21 mouse cellular contexts compared by ENCODE assay signal in the genomic region with DNA sequence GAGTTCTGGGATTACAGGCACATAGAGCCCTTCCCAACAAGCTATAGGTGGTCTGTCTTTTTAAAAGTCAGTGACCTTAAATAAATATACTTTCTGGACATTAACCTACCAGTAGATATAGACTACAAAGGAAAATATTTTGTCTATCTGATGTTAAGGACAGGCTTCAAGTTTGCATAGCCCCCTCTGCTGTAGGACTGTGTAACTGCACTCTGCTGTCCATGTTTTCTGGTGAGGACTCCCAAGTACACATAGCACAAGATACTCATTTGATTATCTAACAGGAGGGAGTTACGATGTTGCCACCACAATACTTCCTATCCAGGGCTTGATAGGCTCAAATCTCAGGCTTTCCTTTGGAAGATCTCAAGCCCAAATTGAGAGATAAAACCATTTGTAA. TPM values are rescaled to one million over a fixed set of nuclear protein-coding genes. Genes with fewer than 3 reads are reported as not detected.
DNase-seq lines count a peak whose midpoint lies in the region; ATAC-seq and TF ChIP-seq lines count a peak whose summit lies in the region.
"Had no signal": no experiment of that assay in that cellular context is flagged by ENCODE, and none has a peak within 500 bp of the region (broad histone marks: within the 10 kb centered on the region; RNA-seq: fewer than 3 reads in every experiment).

No protein-coding gene starts in this region.

- no peak overlapping the region for H3K4me3 ChIP-seq in heart, adult 2 months
- no peak overlapping the region for H3K4me3 ChIP-seq in lung, postnatal 0 days (ENCODE audit: low read depth, low read length)
- H3K4me3 ChIP-seq in G1E (ENCODE audit: low read depth, low read length), result no peak overlapping the region
- H3K4me3 ChIP-seq in liver, postnatal 0 days (ENCODE audit: low read depth, low read length), result no peak overlapping the region
- H3K4me3 ChIP-seq: embryonic facial prominence, embryonic 13.5 days; heart, embryonic 15.5 days; hindbrain, embryonic 12.5 days; left cerebral cortex, adult 2 months; limb, embryonic 12.5 days; neural tube, embryonic 12.5 days had no signal

- 0 out of 2 replicates have a peak, but pooled peaks cover 2% of the 10 kb centered on the region for H3K36me3 ChIP-seq in heart, adult 2 months (ENCODE audit: control insufficient read depth, insufficient read depth, low read length)
- no peaks in the 10 kb centered on the region for H3K36me3 ChIP-seq in lung, postnatal 0 days (ENCODE audit: insufficient read depth, low read length)
- no peaks in the 10 kb centered on the region for H3K36me3 ChIP-seq in G1E (replicated peaks)
- H3K36me3 ChIP-seq in liver, postnatal 0 days (replicated peaks; ENCODE audit: insufficient read depth, low read length), result no peaks in the 10 kb centered on the region
- H3K36me3 ChIP-seq: embryonic facial prominence, embryonic 13.5 days; heart, embryonic 15.5 days; hindbrain, embryonic 12.5 days; limb, embryonic 12.5 days; neural tube, embryonic 12.5 days had no signal

- intact Hi-C loops in heart, adult 2 months (cut with DNase I), result loop anchor here (5.0 kb wide), 1 partner anchor 59 kb away; no protein-coding TSS in a partner anchor
- intact Hi-C loops in heart, postnatal 25 days (cut with DNase I), result no loop called here

- TF ChIP-seq POLR2A in heart, adult 2 months (IDR thresholded peaks at IDR 0.05; ENCODE audit: insufficient read depth, low read depth, low read length), result no peak

- no peak overlapping the region for H3K4me2 ChIP-seq in lung, postnatal 0 days (replicated peaks; ENCODE audit: low read depth, low read length)
- H3K4me2 ChIP-seq in liver, postnatal 0 days (ENCODE audit: low read depth, low read length), result no peak overlapping the region
- H3K4me2 ChIP-seq: embryonic facial prominence, embryonic 13.5 days; heart, embryonic 15.5 days; hindbrain, embryonic 12.5 days; limb, embryonic 12.5 days; neural tube, embryonic 12.5 days had no signal

- H3K27me3 ChIP-seq in heart, adult 2 months (ENCODE audit: control insufficient read depth, insufficient read depth, low read length), result no peaks in the 10 kb centered on the region
- H3K27me3 ChIP-seq in lung, postnatal 0 days (replicated peaks; ENCODE audit: insufficient read depth, low read length), result no peaks in the 10 kb centered on the region
- H3K27me3 ChIP-seq in G1E (ENCODE audit: insufficient read depth, low read length), result peaks cover 23% of the 10 kb centered on the region
- H3K27me3 ChIP-seq in liver, postnatal 0 days (ENCODE audit: insufficient read depth, low read length), result no peaks in the 10 kb centered on the region
- H3K27me3 ChIP-seq: embryonic facial prominence, embryonic 13.5 days; heart, embryonic 15.5 days; limb, embryonic 12.5 days; neural tube, embryonic 12.5 days had no signal

- WGBS in heart, adult 2 months, result 82% methylated on average over 1 of the region's 1 CpGs
- 88% methylated on average over 1 of the region's 1 CpGs for WGBS in lung, postnatal 0 days
- 53% methylated on average over 1 of the region's 1 CpGs for WGBS in liver, postnatal 0 days (ENCODE audit: insufficient replicate concordance)

- H3K9ac ChIP-seq in heart, adult 2 months (ENCODE audit: low read depth, low read length), result no peak overlapping the region
- no peak overlapping the region for H3K9ac ChIP-seq in lung, postnatal 0 days (replicated peaks; ENCODE audit: low read depth)
- no peak overlapping the region for H3K9ac ChIP-seq in liver, postnatal 0 days (replicated peaks)
- H3K9ac ChIP-seq: embryonic facial prominence, embryonic 13.5 days; heart, embryonic 15.5 days; hindbrain, embryonic 12.5 days; limb, embryonic 12.5 days; neural tube, embryonic 12.5 days had no signal

- TF ChIP-seq EP300 in heart, adult 2 months (IDR thresholded peaks at IDR 0.05; ENCODE audit: insufficient read depth, low read depth, low read length), result no peak
- TF ChIP-seq EP300 in lung, postnatal 0 days (IDR thresholded peaks at IDR 0.05), result no peak
- no peak for TF ChIP-seq EP300 in liver, postnatal 0 days (IDR thresholded peaks at IDR 0.05; ENCODE audit: low read depth)

- peaks cover 2% of the 10 kb centered on the region; the same call in 1 of the 2 replicates for H3K79me2 ChIP-seq in heart, adult 2 months (replicated peaks; ENCODE audit: control insufficient read depth, insufficient read depth, low read length)

- H3K4me1 ChIP-seq in heart, adult 2 months (ENCODE audit: control insufficient read depth, insufficient read depth, low read length), result no peaks in the 10 kb centered on the region
- no peaks in the 10 kb centered on the region; the same call in 1 of the 2 replicates for H3K4me1 ChIP-seq in lung, postnatal 0 days (ENCODE audit: insufficient read depth, low read depth, low read length)
- peaks cover 11% of the 10 kb centered on the region for H3K4me1 ChIP-seq in G1E (ENCODE audit: insufficient read depth, low read depth, low read length)
- H3K4me1 ChIP-seq in liver, postnatal 0 days (ENCODE audit: insufficient read depth), result 0 out of 2 replicates have a peak, but pooled peaks cover 10% of the 10 kb centered on the region

- no peak for ATAC-seq in lung, postnatal 0 days
- ATAC-seq in G1E (ENCODE audit: extremely low read depth, insufficient number of reproducible peaks, low FRiP score, poor library complexity, severe bottlenecking), result no peak
- no peak for ATAC-seq in liver, postnatal 0 days
- ATAC-seq: midbrain, embryonic 16.5 days had no signal

- no peak overlapping the region for H3K27ac ChIP-seq in heart, adult 2 months
- H3K27ac ChIP-seq in lung, postnatal 0 days (ENCODE audit: low read length), result no peak overlapping the region
- no peak overlapping the region for H3K27ac ChIP-seq in liver, postnatal 0 days (ENCODE audit: low read depth)
- H3K27ac ChIP-seq: embryonic facial prominence, embryonic 13.5 days; heart, embryonic 15.5 days; hindbrain, embryonic 12.5 days; left cerebral cortex, adult 2 months; limb, embryonic 12.5 days; neural tube, embryonic 12.5 days had no signal

- DNase-seq in heart, adult 2 months, result no peak
- DNase-seq in heart, postnatal 25 days (ENCODE audit: low spot score), result no peak
- DNase-seq in lung, postnatal 0 days (ENCODE audit: low spot score), result no peak
- DNase-seq in lung, postnatal 25 days (ENCODE audit: low spot score), result no peak
- no peak for DNase-seq in G1E (ENCODE audit: low spot score)
- DNase-seq in liver, postnatal 0 days, result no peak
- no peak for DNase-seq in cerebellum, postnatal 4 days (ENCODE audit: low spot score in 2 of 2)
- no peak for DNase-seq in layer of hippocampus, postnatal 14 days (ENCODE audit: low spot score in 2 of 2)
- DNase-seq: adrenal gland, postnatal 25 days; cerebellum, postnatal 25 days; heart, adult 11 months; kidney, adult 18-20 months; lung, adult 2 months; right cerebral cortex, postnatal 4 days had no signal

- peak; percentile 24; the same call in 1 of the 2 replicates for TF ChIP-seq CTCF in heart, adult 2 months (IDR thresholded peaks at IDR 0.05)
- TF ChIP-seq CTCF in lung, postnatal 0 days (IDR thresholded peaks at IDR 0.05), result peak; percentile 54
- peak; percentile 28; the same call in 1 of the 2 replicates for TF ChIP-seq CTCF in G1E (IDR thresholded peaks at IDR 0.05; ENCODE audit: low read depth, low read length)
- peak; percentile 60 for TF ChIP-seq CTCF in liver, postnatal 0 days (IDR thresholded peaks at IDR 0.05; ENCODE audit: low read depth)

- H3K9me3 ChIP-seq in lung, postnatal 0 days (ENCODE audit: low read length), result no peaks in the 10 kb centered on the region
- H3K9me3 ChIP-seq in G1E (replicated peaks), result no peaks in the 10 kb centered on the region
- no peaks in the 10 kb centered on the region for H3K9me3 ChIP-seq in liver, postnatal 0 days (ENCODE audit: low read length)
- H3K9me3 ChIP-seq: embryonic facial prominence, embryonic 13.5 days; heart, embryonic 15.5 days; hindbrain, embryonic 12.5 days; limb, embryonic 12.5 days; neural tube, embryonic 12.5 days had no signal

RNA-seq across cellular contexts. Expression of gene Diexf, which starts 3.7 kb away (rescaled TPM):
- 10 to 100 TPM in 1 of 2 experiments, 1 to 10 TPM in 1; 7.8 to 10.2 TPM for total RNA-seq in heart, adult 2 months (2021)
- polyA plus RNA-seq in heart, adult 2 months (2012; rRNA removed), result 7.3 and 17.5 TPM in 2 replicates
- 1 to 10 TPM; 8.2 to 9.5 TPM for total RNA-seq in heart, postnatal 25 days (2021)
- 2.5 and 2.9 TPM in 2 replicates for polyA plus RNA-seq in lung, postnatal 0 days (2015; fragmentation: Nextera tagmentation; extraction: Ambion mirVana)
- total RNA-seq in G1E (2014; fragmentation: Nextera tagmentation) (13.2 and 23.9 TPM in 2 replicates), G1E (2017) (20.7 and 28.0 TPM in 2 replicates)
- polyA plus RNA-seq in G1E (2012), result 3.0 and 3.4 TPM in 2 replicates
- 1.5 and 1.9 TPM in 2 replicates for polyA plus RNA-seq in liver, postnatal 0 days (2015; fragmentation: Nextera tagmentation; extraction: Ambion mirVana)
- 10 to 100 TPM; 17.4 to 24.1 TPM for total RNA-seq in layer of hippocampus, postnatal 14 days (2021)

RNA-seq across cellular contexts. Expression of gene Irf6, which starts 19.2 kb away (rescaled TPM):
- total RNA-seq in heart, adult 2 months (2021), result 1 to 10 TPM; 1.9 to 2.1 TPM
- polyA plus RNA-seq in heart, adult 2 months (2012; rRNA removed), result 2.5 and 3.6 TPM in 2 replicates
- 1 to 10 TPM; 2.4 to 3.5 TPM for total RNA-seq in heart, postnatal 25 days (2021)
- 14.3 and 17.0 TPM in 2 replicates for polyA plus RNA-seq in lung, postnatal 0 days (2015; fragmentation: Nextera tagmentation; extraction: Ambion mirVana)
- 0.23 and 0.34 TPM in 2 replicates for total RNA-seq in G1E (2014; fragmentation: Nextera tagmentation)
- total RNA-seq in G1E (2017), result 0.38 and 0.58 TPM in 2 replicates
- 0.04 TPM in 1 of 2 replicates, not detected in the other for polyA plus RNA-seq in G1E (2012)
- polyA plus RNA-seq in liver, postnatal 0 days (2015; fragmentation: Nextera tagmentation; extraction: Ambion mirVana), result 6.5 and 9.7 TPM in 2 replicates
- total RNA-seq in layer of hippocampus, postnatal 14 days (2021), result under 1 TPM; 0.45 to 0.65 TPM

RNA-seq across cellular contexts. Expression of gene A130010J15Rik, which starts 34.1 kb away (rescaled TPM):
- total RNA-seq in heart, adult 2 months (2021), result 1 to 10 TPM; 3.3 to 3.5 TPM
- 2.7 and 5.1 TPM in 2 replicates for polyA plus RNA-seq in heart, adult 2 months (2012; rRNA removed)
- total RNA-seq in heart, postnatal 25 days (2021), result 1 to 10 TPM; 2.9 to 3.0 TPM
- 8.3 and 8.4 TPM in 2 replicates for polyA plus RNA-seq in lung, postnatal 0 days (2015; fragmentation: Nextera tagmentation; extraction: Ambion mirVana)
- total RNA-seq in G1E (2014; fragmentation: Nextera tagmentation), result 6.5 and 10.2 TPM in 2 replicates
- 15.5 and 18.9 TPM in 2 replicates for total RNA-seq in G1E (2017)
- 1.7 and 2.2 TPM in 2 replicates for polyA plus RNA-seq in G1E (2012)
- 4.8 and 6.2 TPM in 2 replicates for polyA plus RNA-seq in liver, postnatal 0 days (2015; fragmentation: Nextera tagmentation; extraction: Ambion mirVana)
- total RNA-seq in layer of hippocampus, postnatal 14 days (2021), result 1 to 10 TPM; 5.1 to 6.7 TPM
